Mouse (Mus musculus): Measurements from ENCODE around the gene Trim5. TPM values are rescaled to one million over a fixed set of nuclear protein-coding genes. Genes with fewer than 3 reads are reported as not detected.
A peak's percentile ranks its signal among the peaks of the same experiment; 100 is the strongest.

The Trim5 gene
- polyA plus RNA-seq, 1 experiment from 2014 or later = 0.05 TPM

GRCm38 (mm10) chr7:104244287-104245181, 43.4 kb downstream of the Trim5 start, which contains the start of gene Trim34a:
Gene Trim34a (plus strand): TSS chr7:104244457.
- H3K4me1 ChIP-seq = peaks cover 13% of the 10 kb centered on the region; the same call in 1 of the 2 replicates
- 9% methylated on average over 13 of the region's 13 CpGs for WGBS
- no peaks in the 10 kb centered on the region for H3K27me3 ChIP-seq (ENCODE audit: poor library complexity, severe bottlenecking)
- peak within 1 kb of the TSS; percentile 78 for H3K27ac ChIP-seq
- no peaks in the 10 kb centered on the region for H3K9me3 ChIP-seq
- H3K36me3 ChIP-seq (replicated peaks) = no peaks in the 10 kb centered on the region
- peak within 1 kb of the TSS; percentile 48 for H3K4me3 ChIP-seq
- DNase-seq (ENCODE audit: extremely low spot score, low spot score) = peak; percentile 31

DNA sequence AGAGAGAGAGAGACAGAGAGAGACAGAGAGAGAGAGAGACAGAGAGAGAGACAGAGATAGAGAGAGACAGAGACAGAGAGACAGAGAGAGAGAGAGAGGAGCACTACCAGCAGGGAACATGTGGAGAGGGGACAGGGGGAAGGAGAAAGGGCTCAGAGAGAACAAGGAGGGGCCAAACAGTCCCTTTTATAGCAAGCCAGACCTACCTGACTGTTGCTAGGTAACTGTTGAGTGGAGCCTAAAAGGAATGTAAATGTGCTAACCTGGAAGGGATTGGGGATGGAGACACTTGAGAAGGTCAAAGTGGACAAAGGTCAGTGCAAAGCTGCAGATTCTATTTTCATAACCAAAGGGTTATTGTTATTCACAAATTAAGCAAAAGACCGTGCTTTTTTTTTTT, 44.3 kb downstream of the Trim5 start:
- WGBS = 65% methylated on average over 1 of the region's 1 CpGs
- no peaks in the 10 kb centered on the region for H3K9me3 ChIP-seq
- H3K27me3 ChIP-seq (ENCODE audit: poor library complexity, severe bottlenecking) = no peaks in the 10 kb centered on the region
- H3K27ac ChIP-seq = no peak overlapping the region
- H3K4me3 ChIP-seq = no peak overlapping the region
- peaks cover 13% of the 10 kb centered on the region; the same call in 1 of the 2 replicates for H3K4me1 ChIP-seq
- H3K36me3 ChIP-seq (replicated peaks) = no peaks in the 10 kb centered on the region
- DNase-seq (ENCODE audit: extremely low spot score, low spot score) = no peak

DNA sequence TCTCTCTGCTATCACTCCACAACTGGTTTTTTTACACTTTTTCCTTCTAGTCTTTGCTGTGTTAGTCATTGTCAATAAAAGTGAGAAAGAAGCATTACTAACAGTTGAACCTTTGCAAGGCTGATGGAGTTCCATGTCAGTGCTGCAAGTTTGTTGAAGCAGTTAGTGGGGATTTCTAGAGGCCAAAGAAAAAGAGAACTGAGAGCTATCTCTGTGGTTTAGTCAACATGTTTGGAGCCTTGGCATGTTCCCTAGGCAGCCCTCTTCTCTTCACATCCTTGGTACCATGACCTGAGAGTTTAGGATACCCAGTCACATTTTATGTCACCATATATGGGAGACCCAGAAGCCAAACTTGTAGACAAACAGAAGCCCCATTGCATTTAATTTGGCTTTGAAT, 47.0 kb downstream of the Trim5 start:
- H3K27ac ChIP-seq = no peak overlapping the region
- H3K4me3 ChIP-seq = no peak overlapping the region
- H3K4me1 ChIP-seq = peaks cover 13% of the 10 kb centered on the region; the same call in 1 of the 2 replicates
- H3K27me3 ChIP-seq (ENCODE audit: poor library complexity, severe bottlenecking) = no peaks in the 10 kb centered on the region
- H3K9me3 ChIP-seq = no peaks in the 10 kb centered on the region
- DNase-seq (ENCODE audit: extremely low spot score, low spot score) = no peak
- no peaks in the 10 kb centered on the region for H3K36me3 ChIP-seq (replicated peaks)

DNA sequence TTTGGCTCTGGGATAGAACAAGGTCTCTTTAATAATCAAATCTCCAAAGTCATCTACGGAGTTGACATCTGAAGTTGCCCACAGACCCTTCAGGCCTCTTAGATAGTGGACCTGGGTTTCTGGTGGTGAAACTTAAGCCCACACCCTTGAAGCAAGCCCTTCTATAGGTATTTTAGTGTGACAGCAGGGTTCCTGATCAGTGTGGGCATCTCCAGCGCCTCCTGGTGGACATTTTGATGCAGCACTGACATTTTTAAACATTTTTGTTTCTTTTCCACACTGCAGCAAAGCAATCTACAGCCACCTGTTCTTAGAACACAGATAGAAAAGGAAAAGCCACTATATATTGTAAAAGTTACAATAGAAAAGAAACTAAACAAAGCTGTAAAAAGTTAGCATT, 56.7 kb downstream of the Trim5 start:
- Histone ChIP-seq H3K36me3 (replicated peaks) (no peaks in the 10 kb centered on the region), H3K4me3 (no peak overlapping the region), H3K4me1 (no peaks in the 10 kb centered on the region), H3K27ac (no peak overlapping the region), H3K27me3 (ENCODE audit: poor library complexity, severe bottlenecking) (no peaks in the 10 kb centered on the region), H3K9me3 (no peaks in the 10 kb centered on the region)
- no peak for DNase-seq (ENCODE audit: extremely low spot score, low spot score)
- 37% methylated on average over 2 of the region's 2 CpGs for WGBS

DNA sequence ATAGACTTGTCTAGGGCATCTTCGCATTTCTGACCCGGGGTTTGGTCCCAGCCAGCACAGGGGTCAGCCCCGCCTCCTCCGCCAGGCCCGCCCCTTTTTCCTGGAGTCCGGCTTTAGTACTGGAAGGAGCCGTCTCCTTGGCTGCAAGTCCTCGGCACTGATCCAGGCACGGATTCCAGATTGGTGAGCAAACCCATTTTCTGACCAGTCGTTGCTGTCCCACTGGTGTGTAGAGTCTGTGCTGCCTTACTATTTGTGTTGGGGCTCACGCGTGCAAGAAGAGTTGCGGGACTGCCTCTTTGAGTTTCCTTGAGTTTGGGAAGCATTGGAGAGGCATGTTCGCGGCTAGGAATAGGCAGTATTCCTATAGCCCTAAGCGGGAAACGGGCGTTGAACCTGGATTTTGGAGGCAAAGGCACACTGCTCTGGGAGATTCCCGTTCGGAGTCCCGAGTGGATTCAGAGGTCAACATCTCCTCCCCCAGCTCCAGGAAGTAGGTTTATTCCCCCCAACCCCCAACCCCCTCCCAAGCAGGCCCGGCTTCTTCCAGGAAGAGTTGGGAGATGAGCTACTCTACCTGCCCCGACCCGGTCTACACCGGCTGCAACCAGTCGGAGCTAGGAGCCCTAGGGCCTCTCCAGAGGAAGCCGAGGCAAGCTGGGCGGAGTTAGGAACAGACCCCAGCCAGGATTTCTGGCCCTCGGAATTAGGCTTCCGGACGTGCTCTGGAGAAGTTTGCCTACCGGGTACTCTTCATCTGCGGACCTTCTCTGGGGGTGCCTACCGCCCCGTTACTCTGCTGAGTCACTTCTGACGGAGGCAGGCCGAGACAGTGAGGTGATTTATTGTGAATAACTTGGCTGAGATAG, 69.0 kb downstream of the Trim5 start, which contains the start of gene Trim6:
Gene Trim6 (plus strand): TSS at position 93 of the 869 bp plus-strand sequence.
- no peaks in the 10 kb centered on the region for H3K9me3 ChIP-seq
- no peaks in the 10 kb centered on the region for H3K27me3 ChIP-seq (ENCODE audit: poor library complexity, severe bottlenecking)
- WGBS = under 1% methylated on average over 36 of the region's 37 CpGs
- H3K4me3 ChIP-seq = peak within 1 kb of the TSS; percentile 56
- H3K4me1 ChIP-seq = peaks cover 10% of the 10 kb centered on the region
- H3K27ac ChIP-seq = peak within 1 kb of the TSS; percentile 81
- no peaks in the 10 kb centered on the region for H3K36me3 ChIP-seq (replicated peaks)
- DNase-seq (ENCODE audit: extremely low spot score, low spot score) = peak; percentile 64

GRCm38 (mm10) chr7:104217881-104218280, 70.0 kb downstream of the Trim5 start:
- DNase-seq (ENCODE audit: extremely low spot score, low spot score) = no peak
- Histone ChIP-seq H3K27ac (no peak overlapping the region), H3K27me3 (ENCODE audit: poor library complexity, severe bottlenecking) (no peaks in the 10 kb centered on the region), H3K36me3 (replicated peaks) (no peaks in the 10 kb centered on the region), H3K9me3 (no peaks in the 10 kb centered on the region), H3K4me3 (no peak overlapping the region), H3K4me1 (peaks cover 10% of the 10 kb centered on the region)
- 84% methylated on average over 2 of the region's 2 CpGs for WGBS

DNA sequence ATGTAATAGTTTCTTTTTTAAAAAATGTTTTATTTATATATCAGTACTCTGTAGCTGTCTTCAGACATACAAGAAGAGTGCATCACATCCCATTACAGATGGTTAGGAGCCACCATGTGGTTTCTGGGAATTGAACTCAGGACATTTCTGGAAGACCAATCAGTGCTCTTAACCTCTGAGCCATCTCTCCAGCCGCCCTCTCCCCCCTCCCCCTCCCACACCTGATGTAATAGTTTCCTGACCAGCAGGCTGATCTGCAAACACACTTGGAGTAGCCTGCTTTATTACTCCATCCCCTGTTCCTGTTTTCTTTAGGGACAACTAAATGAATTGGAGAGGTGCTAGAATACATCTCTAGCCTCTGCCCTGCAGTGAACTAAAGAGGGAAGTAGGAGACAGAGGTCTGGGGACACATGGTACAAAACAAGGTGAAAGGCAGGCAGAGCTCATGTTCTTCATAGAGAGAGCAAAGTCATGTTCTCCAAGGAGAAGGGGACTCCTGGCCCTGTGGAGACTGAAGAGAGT, 71.8 kb downstream of the Trim5 start:
- Histone ChIP-seq H3K9me3 (no peaks in the 10 kb centered on the region), H3K27me3 (ENCODE audit: poor library complexity, severe bottlenecking) (no peaks in the 10 kb centered on the region), H3K27ac (no peak overlapping the region), H3K36me3 (replicated peaks) (no peaks in the 10 kb centered on the region), H3K4me1 (peaks cover 10% of the 10 kb centered on the region), H3K4me3 (no peak overlapping the region)
- WGBS = 62% methylated on average over 1 of the region's 1 CpGs
- DNase-seq (ENCODE audit: extremely low spot score, low spot score) = no peak

Other genes with a start within 250 kb of the Trim5 start
- gene Olfr642, start 235.4 kb downstream of the Trim5 start, polyA plus RNA-seq (2016; fragmentation: Nextera tagmentation; extraction: Ambion mirVana) = not detected in 2 replicates
- gene 4930516K23Rik, start 226.6 kb downstream of the Trim5 start, polyA plus RNA-seq (2016; fragmentation: Nextera tagmentation; extraction: Ambion mirVana) = not detected in 2 replicates
- not detected in 2 replicates for gene Olfr644, start 216.2 kb downstream of the Trim5 start, polyA plus RNA-seq (2016; fragmentation: Nextera tagmentation; extraction: Ambion mirVana)
- gene Olfr645, start 202.6 kb downstream of the Trim5 start, polyA plus RNA-seq (2016; fragmentation: Nextera tagmentation; extraction: Ambion mirVana) = not detected in 2 replicates
- gene Olfr646, start 183.2 kb downstream of the Trim5 start, polyA plus RNA-seq (2016; fragmentation: Nextera tagmentation; extraction: Ambion mirVana) = not detected in 2 replicates
- not detected in 2 replicates for gene Ubqln5, start 158.3 kb downstream of the Trim5 start, polyA plus RNA-seq (2016; fragmentation: Nextera tagmentation; extraction: Ambion mirVana)
- gene Olfr643, start 150.7 kb downstream of the Trim5 start, polyA plus RNA-seq (2016; fragmentation: Nextera tagmentation; extraction: Ambion mirVana) = not detected in 2 replicates
- not detected in 2 replicates for gene Ubqln3, start 144.8 kb downstream of the Trim5 start, polyA plus RNA-seq (2016; fragmentation: Nextera tagmentation; extraction: Ambion mirVana)
- not detected in 2 replicates for gene Ubqlnl, start 137.5 kb downstream of the Trim5 start, polyA plus RNA-seq (2016; fragmentation: Nextera tagmentation; extraction: Ambion mirVana)
- not detected in 2 replicates for gene Olfm5, start 123.3 kb downstream of the Trim5 start, polyA plus RNA-seq (2016; fragmentation: Nextera tagmentation; extraction: Ambion mirVana)
- gene Olfr648, start 104.7 kb downstream of the Trim5 start, polyA plus RNA-seq (2016; fragmentation: Nextera tagmentation; extraction: Ambion mirVana) = 0.23 and 0.29 TPM in 2 replicates
- gene Olfr649, start 92.1 kb downstream of the Trim5 start, polyA plus RNA-seq (2016; fragmentation: Nextera tagmentation; extraction: Ambion mirVana) = not detected in 2 replicates
- gene Trim6, start 69.3 kb downstream of the Trim5 start, polyA plus RNA-seq (2016; fragmentation: Nextera tagmentation; extraction: Ambion mirVana) = 5.1 and 5.7 TPM in 2 replicates
- 0.34 and 0.48 TPM in 2 replicates for gene Trim34a, start 43.6 kb downstream of the Trim5 start, polyA plus RNA-seq (2016; fragmentation: Nextera tagmentation; extraction: Ambion mirVana)
- gene Trim12a, start 27.4 kb upstream of the Trim5 start, polyA plus RNA-seq (2016; fragmentation: Nextera tagmentation; extraction: Ambion mirVana) = 1.1 and 1.2 TPM in 2 replicates
- not detected in 2 replicates for gene Trim34b, start 41.4 kb upstream of the Trim5 start, polyA plus RNA-seq (2016; fragmentation: Nextera tagmentation; extraction: Ambion mirVana)
- 0.23 and 0.68 TPM in 2 replicates for gene Trim12c, start 65.3 kb upstream of the Trim5 start, polyA plus RNA-seq (2016; fragmentation: Nextera tagmentation; extraction: Ambion mirVana)
- gene Trim30b, start 81.8 kb upstream of the Trim5 start, polyA plus RNA-seq (2016; fragmentation: Nextera tagmentation; extraction: Ambion mirVana) = not detected in 2 replicates
- gene Trim30c, start 112.7 kb upstream of the Trim5 start, polyA plus RNA-seq (2016; fragmentation: Nextera tagmentation; extraction: Ambion mirVana) = 0.11 TPM in 1 of 2 replicates, not detected in the other
- 0.26 and 0.37 TPM in 2 replicates for gene Trim30a, start 177.1 kb upstream of the Trim5 start, polyA plus RNA-seq (2016; fragmentation: Nextera tagmentation; extraction: Ambion mirVana)
- 0.11 TPM in 1 of 2 replicates, not detected in the other for gene Trim30d, start 219.8 kb upstream of the Trim5 start, polyA plus RNA-seq (2016; fragmentation: Nextera tagmentation; extraction: Ambion mirVana)

Data from forebrain, embryonic 10.5 days (tissue).